Mouse (Mus musculus) megakaryocyte, embryonic 14.5 days (primary cell): ENCODE results near the gene Cog5.

Source experiments
- FLI1 ChIP-seq: IDR thresholded peaks from 2 replicates; pipeline ENCODE4 v1.6.1; 2012; ENCODE audit warnings: low read length, inconsistent platforms, mixed read lengths
- GATA1 ChIP-seq: IDR thresholded peaks from 3 replicates; pipeline ENCODE4 v1.6.1; 2012; ENCODE audit warnings: mixed read lengths, low read length, inconsistent platforms, borderline replicate concordance

- no peak for TF ChIP-seq GATA1
- TF ChIP-seq FLI1: no peak
These were observed 288.5 kb downstream of the Cog5 start for GRCm38 (mm10) chr12:31943020-31943654.
